Mouse (Mus musculus): ENCODE measurements around the gene Pheta2.

Gene Pheta2

DNA sequence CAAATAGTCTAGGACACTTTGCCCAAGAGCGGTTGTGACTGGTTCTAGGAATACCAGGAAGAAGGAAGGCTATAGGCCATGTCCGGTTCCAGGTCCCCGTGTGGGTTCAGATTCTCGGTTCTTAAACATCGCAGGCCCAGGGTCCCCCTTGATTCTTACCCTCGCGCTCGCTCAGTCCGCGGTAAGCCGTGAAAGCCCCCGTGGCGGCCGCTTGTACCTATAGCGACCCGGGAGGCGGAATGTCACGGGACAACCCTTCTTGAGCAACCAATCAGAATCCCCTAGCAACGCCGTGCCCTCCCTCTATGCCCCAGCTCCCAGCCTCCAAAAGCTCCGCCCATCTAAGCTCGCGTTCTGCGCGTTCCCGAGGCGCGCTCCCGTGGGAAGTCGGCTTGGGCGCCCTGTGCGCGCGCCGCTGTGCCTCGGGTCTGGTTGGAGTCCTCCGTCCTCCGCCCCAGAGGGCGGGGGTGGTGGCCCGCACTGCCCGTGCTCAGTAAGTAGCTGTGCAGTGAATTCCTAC is at the start of gene Pheta2, which contains the start of the genes Naga and Smdt1:
Gene Pheta2, plus strand, starts transcription at position 350 of the 520 bp plus-strand sequence.
Gene Naga, minus strand, starts transcription at position 333 of the 520 bp plus-strand sequence.
Gene Smdt1, plus strand, starts transcription at position 367 of the 520 bp plus-strand sequence.
- peak; percentile 95 for DNase-seq

GRCm38 (mm10) chr15:82290252-82290651 is 48.5 kb upstream of the Pheta2 start:
- no peak for DNase-seq

GRCm38 (mm10) chr15:82292851-82293250 is 45.9 kb upstream of the Pheta2 start:
- DNase-seq, result no peak

GRCm38 (mm10) chr15:82293271-82293711 is 45.5 kb upstream of the Pheta2 start:
- no peak for DNase-seq

GRCm38 (mm10) chr15:82294059-82294458 is 44.7 kb upstream of the Pheta2 start:
- DNase-seq, result no peak

GRCm38 (mm10) chr15:82298764-82299561 is 39.8 kb upstream of the Pheta2 start, which contains the start of gene Wbp2nl:
TSS of gene Wbp2nl (plus strand) at chr15:82298954.
- no peak for DNase-seq

GRCm38 (mm10) chr15:82307107-82307506 is 31.6 kb upstream of the Pheta2 start:
- no peak for DNase-seq

GRCm38 (mm10) chr15:82308416-82308815 is 30.3 kb upstream of the Pheta2 start:
- DNase-seq, result no peak

DNA sequence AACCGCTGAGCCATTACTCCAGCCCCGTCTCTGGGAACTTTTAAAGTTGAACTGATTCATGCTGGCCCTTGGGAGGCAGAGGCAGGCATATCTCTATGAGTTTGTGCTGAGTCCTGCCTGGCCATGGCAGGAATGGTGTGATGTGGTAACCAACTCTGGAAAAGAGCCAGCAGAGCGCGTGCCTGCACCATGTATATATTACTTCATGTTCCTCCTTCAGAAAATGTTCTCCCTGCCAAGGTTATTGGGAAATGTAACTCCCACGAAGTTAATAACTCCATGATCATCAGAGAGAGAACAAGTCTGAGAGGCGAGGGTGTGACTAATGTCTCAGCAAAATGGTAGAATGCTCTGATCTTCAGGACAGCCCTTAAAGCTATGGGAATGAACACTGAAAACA is 20.9 kb upstream of the Pheta2 start:
- DNase-seq, result no peak

- DNase-seq, result no peak
Measured at GRCm38 (mm10) chr15:82319613-82320012, 19.1 kb upstream of the Pheta2 start.

- no peak for DNase-seq
Measured at GRCm38 (mm10) chr15:82322195-82322594, 16.5 kb upstream of the Pheta2 start.

DNA sequence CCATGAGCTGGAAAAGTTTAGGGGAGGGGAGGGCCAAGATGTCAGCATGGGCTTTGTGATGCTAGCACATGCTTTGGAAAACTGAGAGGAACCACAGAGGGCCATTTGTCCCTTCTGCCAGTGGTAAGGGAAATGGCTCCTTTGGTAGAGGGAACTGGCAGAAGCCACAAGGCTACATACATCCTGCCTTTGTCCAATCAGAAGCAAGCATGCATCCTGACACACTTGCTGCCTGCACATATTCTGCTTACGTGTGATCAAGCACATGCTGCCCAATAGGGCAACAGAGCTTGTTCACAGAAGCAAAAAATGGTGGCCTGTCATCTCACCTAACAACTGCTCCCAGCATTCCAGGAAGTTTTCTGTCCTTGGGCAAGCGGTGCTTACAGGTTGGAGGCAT is 13.4 kb upstream of the Pheta2 start:
- no peak for DNase-seq

GRCm38 (mm10) chr15:82335194-82335593 is 3.5 kb upstream of the Pheta2 start:
- DNase-seq, result no peak

- DNase-seq, result no peak
Measured at GRCm38 (mm10) chr15:82336629-82337028, 2.1 kb upstream of the Pheta2 start.

DNA sequence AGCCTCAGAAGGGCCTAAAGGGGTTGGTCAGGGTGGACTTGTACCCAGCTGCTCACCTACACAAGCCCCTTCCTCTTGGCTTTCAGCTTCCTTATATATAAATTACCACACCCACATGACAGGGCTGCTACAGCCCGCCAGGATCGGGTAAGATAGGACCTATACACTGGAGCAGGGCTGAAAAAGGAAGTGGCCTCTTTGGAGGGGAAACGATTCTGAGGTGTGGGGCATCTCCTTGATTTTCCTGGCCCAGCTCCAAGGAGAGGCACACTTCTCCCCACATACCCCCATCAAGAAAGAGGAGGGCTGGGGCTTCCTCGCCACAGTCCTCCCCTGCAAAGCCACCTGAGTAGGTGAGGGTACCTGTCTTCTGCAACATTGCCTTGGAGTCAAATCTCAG is 867 bp upstream of the Pheta2 start:
- DNase-seq, result no peak

- no peak for DNase-seq
Measured at GRCm38 (mm10) chr15:82339150-82339549, 408 bp downstream of the Pheta2 start.

GRCm38 (mm10) chr15:82339634-82340254 is 1.0 kb downstream of the Pheta2 start:
- no peak for DNase-seq

GRCm38 (mm10) chr15:82340414-82341035 is 1.8 kb downstream of the Pheta2 start:
- no peak for DNase-seq

DNA sequence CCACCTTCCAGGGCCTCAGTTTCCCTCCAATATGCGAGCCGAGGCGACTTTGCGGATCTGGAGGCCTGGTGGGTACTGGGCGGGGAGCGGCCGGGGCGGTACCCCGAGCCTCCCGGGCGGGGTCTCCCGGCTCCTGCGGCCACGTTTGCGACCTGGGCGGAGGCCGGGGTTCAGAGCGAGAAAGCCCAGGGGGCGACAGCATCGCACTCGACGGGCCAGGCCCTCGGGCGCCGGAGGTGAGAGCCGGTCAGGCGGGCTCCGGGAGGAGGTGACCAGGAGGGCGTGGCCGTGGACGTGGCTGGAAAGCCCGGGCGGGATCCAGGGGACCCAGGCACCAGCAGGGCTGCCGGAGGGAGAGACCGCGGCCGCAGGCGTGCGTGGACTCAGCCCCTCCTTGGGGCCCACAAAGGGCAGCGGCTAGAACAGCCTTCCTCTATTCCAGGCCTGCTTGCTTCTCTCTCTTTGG is 2.3 kb downstream of the Pheta2 start:
- DNase-seq, result no peak

GRCm38 (mm10) chr15:82341675-82342542 is 3.2 kb downstream of the Pheta2 start:
- DNase-seq, result no peak

DNA sequence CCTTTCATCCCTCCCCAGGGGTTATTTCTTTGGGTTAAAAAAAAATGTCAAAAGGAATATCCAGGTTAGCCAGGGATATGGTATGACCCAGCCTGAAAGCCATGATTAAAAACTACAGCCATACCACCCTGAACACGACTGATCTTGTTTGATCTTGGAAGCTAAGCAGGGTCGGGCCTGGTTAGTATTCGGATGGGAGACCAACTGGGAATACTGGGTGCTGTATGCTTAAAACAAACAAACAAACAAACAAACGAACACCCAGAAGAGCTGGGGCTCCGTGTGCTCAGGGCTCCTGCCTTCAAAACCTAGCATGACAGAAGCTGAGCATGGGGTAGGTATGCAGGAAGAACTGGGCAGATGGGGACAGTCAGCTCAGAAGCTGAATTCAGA is 3.8 kb downstream of the Pheta2 start:
- DNase-seq, result no peak
